Mouse (Mus musculus): ENCODE measurements around the gene Sp9. TPM values are rescaled to one million over a fixed set of nuclear protein-coding genes. Genes with fewer than 3 reads are reported as not detected.

Gene Sp9
- polyA plus RNA-seq, 1 experiment from 2014 or later, result 0.92 TPM

GRCm38 (mm10) chr2:73313117-73313501 is 41.4 kb downstream of the Sp9 start:
- no peaks in the 10 kb centered on the region for H3K27me3 ChIP-seq (ENCODE audit: control insufficient read depth, insufficient read depth, low read length)
- H3K27ac ChIP-seq (replicated peaks; ENCODE audit: low read depth, low read length), result no peak overlapping the region
- ATAC-seq (ENCODE audit: insufficient number of reproducible peaks, low FRiP score, low TSS enrichment, low read depth), result no peak
- H3K4me3 ChIP-seq (ENCODE audit: low read depth, low read length), result peak overlapping the region; percentile 84
- peak overlapping the region; percentile 79 for H3K4me2 ChIP-seq (ENCODE audit: low read depth, severe bottlenecking)
- peaks cover 8% of the 10 kb centered on the region for H3K36me3 ChIP-seq (ENCODE audit: control insufficient read depth, insufficient read depth, low read length)
- no peaks in the 10 kb centered on the region for H3K9me3 ChIP-seq (ENCODE audit: control insufficient read depth, low read length)
- H3K4me1 ChIP-seq (ENCODE audit: control insufficient read depth, insufficient read depth, low read length), result no peaks in the 10 kb centered on the region
- WGBS, result 50% methylated on average over 14 of the region's 14 CpGs
- H3K9ac ChIP-seq (ENCODE audit: low read length), result no peak overlapping the region
- peak; percentile 36 for DNase-seq (ENCODE audit: low spot score)

GRCm38 (mm10) chr2:73314311-73314710 is 42.6 kb downstream of the Sp9 start:
- H3K27ac ChIP-seq (replicated peaks; ENCODE audit: low read depth, low read length), result no peak overlapping the region
- peaks cover 5% of the 10 kb centered on the region; the same call in 1 of the 2 replicates for H3K36me3 ChIP-seq (ENCODE audit: control insufficient read depth, insufficient read depth, low read length)
- no peak overlapping the region for H3K4me2 ChIP-seq (ENCODE audit: low read depth, severe bottlenecking)
- no peak overlapping the region for H3K4me3 ChIP-seq (ENCODE audit: low read depth, low read length)
- no peaks in the 10 kb centered on the region for H3K27me3 ChIP-seq (ENCODE audit: control insufficient read depth, insufficient read depth, low read length)
- ATAC-seq (ENCODE audit: insufficient number of reproducible peaks, low FRiP score, low TSS enrichment, low read depth), result no peak
- no peaks in the 10 kb centered on the region for H3K4me1 ChIP-seq (ENCODE audit: control insufficient read depth, insufficient read depth, low read length)
- DNase-seq (ENCODE audit: low spot score), result no peak
- H3K9ac ChIP-seq (ENCODE audit: low read length), result no peak overlapping the region
- H3K9me3 ChIP-seq (ENCODE audit: control insufficient read depth, low read length), result no peaks in the 10 kb centered on the region
- 98% methylated on average over 3 of the region's 3 CpGs for WGBS

GRCm38 (mm10) chr2:73317426-73317825 is 45.7 kb downstream of the Sp9 start:
- H3K27ac ChIP-seq (replicated peaks; ENCODE audit: low read depth, low read length), result no peak overlapping the region
- DNase-seq (ENCODE audit: low spot score), result no peak
- no peaks in the 10 kb centered on the region for H3K9me3 ChIP-seq (ENCODE audit: control insufficient read depth, low read length)
- no peaks in the 10 kb centered on the region for H3K4me1 ChIP-seq (ENCODE audit: control insufficient read depth, insufficient read depth, low read length)
- H3K4me3 ChIP-seq (ENCODE audit: low read depth, low read length), result no peak overlapping the region
- H3K27me3 ChIP-seq (ENCODE audit: control insufficient read depth, insufficient read depth, low read length), result no peaks in the 10 kb centered on the region
- H3K9ac ChIP-seq (ENCODE audit: low read length), result no peak overlapping the region
- H3K4me2 ChIP-seq (ENCODE audit: low read depth, severe bottlenecking), result no peak overlapping the region
- WGBS, result 91% methylated on average over 9 of the region's 9 CpGs
- ATAC-seq (ENCODE audit: insufficient number of reproducible peaks, low FRiP score, low TSS enrichment, low read depth), result no peak
- H3K36me3 ChIP-seq (ENCODE audit: control insufficient read depth, insufficient read depth, low read length), result no peaks in the 10 kb centered on the region

GRCm38 (mm10) chr2:73319218-73319617 is 47.5 kb downstream of the Sp9 start:
- no peaks in the 10 kb centered on the region for H3K36me3 ChIP-seq (ENCODE audit: control insufficient read depth, insufficient read depth, low read length)
- no peak overlapping the region for H3K9ac ChIP-seq (ENCODE audit: low read length)
- 92% methylated on average over 5 of the region's 5 CpGs for WGBS
- H3K9me3 ChIP-seq (ENCODE audit: control insufficient read depth, low read length), result no peaks in the 10 kb centered on the region
- ATAC-seq (ENCODE audit: insufficient number of reproducible peaks, low FRiP score, low TSS enrichment, low read depth), result no peak
- no peak for DNase-seq (ENCODE audit: low spot score)
- no peak overlapping the region for H3K4me3 ChIP-seq (ENCODE audit: low read depth, low read length)
- no peak overlapping the region for H3K4me2 ChIP-seq (ENCODE audit: low read depth, severe bottlenecking)
- H3K27me3 ChIP-seq (ENCODE audit: control insufficient read depth, insufficient read depth, low read length), result no peaks in the 10 kb centered on the region
- no peak overlapping the region for H3K27ac ChIP-seq (replicated peaks; ENCODE audit: low read depth, low read length)
- no peaks in the 10 kb centered on the region for H3K4me1 ChIP-seq (ENCODE audit: control insufficient read depth, insufficient read depth, low read length)

GRCm38 (mm10) chr2:73322991-73323390 is 51.3 kb downstream of the Sp9 start:
- Histone ChIP-seq H3K9me3 (ENCODE audit: control insufficient read depth, low read length) (no peaks in the 10 kb centered on the region), H3K27me3 (ENCODE audit: control insufficient read depth, insufficient read depth, low read length) (no peaks in the 10 kb centered on the region), H3K9ac (ENCODE audit: low read length) (no peak overlapping the region), H3K27ac (replicated peaks; ENCODE audit: low read depth, low read length) (no peak overlapping the region), H3K4me3 (ENCODE audit: low read depth, low read length) (no peak overlapping the region), H3K36me3 (ENCODE audit: control insufficient read depth, insufficient read depth, low read length) (no peaks in the 10 kb centered on the region), H3K4me2 (ENCODE audit: low read depth, severe bottlenecking) (no peak overlapping the region), H3K4me1 (ENCODE audit: control insufficient read depth, insufficient read depth, low read length) (no peaks in the 10 kb centered on the region)
- no peak for ATAC-seq (ENCODE audit: insufficient number of reproducible peaks, low FRiP score, low TSS enrichment, low read depth)
- 52% methylated on average over 12 of the region's 12 CpGs for WGBS
- DNase-seq (ENCODE audit: low spot score), result no peak

DNA sequence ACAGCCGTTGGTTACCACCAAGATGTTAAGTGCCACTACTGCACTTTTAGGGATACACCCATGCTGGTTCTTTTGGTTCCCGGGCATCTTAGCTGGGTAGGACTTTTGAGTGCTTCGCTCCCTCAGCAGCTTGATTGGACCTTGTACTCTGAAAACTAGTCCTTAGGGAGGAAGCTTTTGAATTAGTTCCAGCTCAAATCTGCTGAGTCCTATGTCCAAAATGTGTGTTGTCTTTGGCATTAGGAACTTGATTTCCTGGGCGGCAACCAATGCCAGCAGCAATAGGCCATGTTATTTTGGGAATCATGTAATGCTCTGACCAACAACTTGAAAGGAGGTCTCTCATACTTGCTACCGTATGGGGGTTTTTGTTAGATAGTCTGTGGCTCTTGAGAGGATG is 54.1 kb downstream of the Sp9 start:
- Histone ChIP-seq H3K4me2 (ENCODE audit: low read depth, severe bottlenecking) (no peak overlapping the region), H3K9ac (ENCODE audit: low read length) (no peak overlapping the region), H3K36me3 (ENCODE audit: control insufficient read depth, insufficient read depth, low read length) (no peaks in the 10 kb centered on the region), H3K4me3 (ENCODE audit: low read depth, low read length) (no peak overlapping the region), H3K4me1 (ENCODE audit: control insufficient read depth, insufficient read depth, low read length) (no peaks in the 10 kb centered on the region), H3K27ac (replicated peaks; ENCODE audit: low read depth, low read length) (no peak overlapping the region), H3K27me3 (ENCODE audit: control insufficient read depth, insufficient read depth, low read length) (no peaks in the 10 kb centered on the region), H3K9me3 (ENCODE audit: control insufficient read depth, low read length) (no peaks in the 10 kb centered on the region)
- ATAC-seq (ENCODE audit: insufficient number of reproducible peaks, low FRiP score, low TSS enrichment, low read depth) (no peak), DNase-seq (ENCODE audit: low spot score) (no peak)
- WGBS, result 85% methylated on average over 5 of the region's 5 CpGs

Other genes with a start within 250 kb of the Sp9 start
- gene Ola1, start 53.0 kb upstream of the Sp9 start, polyA plus RNA-seq (2014; fragmentation: Nextera tagmentation; extraction: Ambion mirVana), result 117 and 119 TPM in 2 replicates
- gene Scrn3, start 40.7 kb downstream of the Sp9 start, polyA plus RNA-seq (2014; fragmentation: Nextera tagmentation; extraction: Ambion mirVana), result 17.0 and 17.8 TPM in 2 replicates
- gene Cir1, start 40.8 kb downstream of the Sp9 start, polyA plus RNA-seq (2014; fragmentation: Nextera tagmentation; extraction: Ambion mirVana), result 23.9 and 25.7 TPM in 2 replicates
- gene Gpr155, start 114.6 kb downstream of the Sp9 start, polyA plus RNA-seq (2014; fragmentation: Nextera tagmentation; extraction: Ambion mirVana), result 2.9 and 3.7 TPM in 2 replicates

All from limb, embryonic 11.5 days (tissue).